Mouse (Mus musculus): Measurements from ENCODE around the gene Olfr798.

The Olfr798 gene

GRCm38 (mm10) chr10:129627834-129628233, at the start of gene Olfr798:
Gene Olfr798, minus strand, starts transcription at chr10:129627934.
- no peak for DNase-seq (ENCODE audit: extremely low read depth, insufficient read length, low spot score)

GRCm38 (mm10) chr10:129673765-129674164, 46.0 kb upstream of the Olfr798 start, which contains the start of gene Olfr801:
Gene Olfr801, minus strand, starts transcription at chr10:129673865.
- no peak for DNase-seq (ENCODE audit: extremely low read depth, insufficient read length, low spot score)

GRCm38 (mm10) chr10:129657394-129657793, 29.7 kb upstream of the Olfr798 start, which contains the start of gene Olfr800:
Gene Olfr800, plus strand, starts transcription at chr10:129657694.
- DNase-seq (ENCODE audit: extremely low read depth, insufficient read length, low spot score), result no peak

GRCm38 (mm10) chr10:129651763-129652162, 24.0 kb upstream of the Olfr798 start:
- no peak for DNase-seq (ENCODE audit: extremely low read depth, insufficient read length, low spot score)

GRCm38 (mm10) chr10:129637184-129637583, 9.4 kb upstream of the Olfr798 start, which contains the start of gene Olfr799:
Gene Olfr799, plus strand, starts transcription at chr10:129637484.
- DNase-seq (ENCODE audit: extremely low read depth, insufficient read length, low spot score), result no peak

GRCm38 (mm10) chr10:129623251-129623650, 4.5 kb downstream of the Olfr798 start:
- DNase-seq (ENCODE audit: extremely low read depth, insufficient read length, low spot score), result no peak

- DNase-seq (ENCODE audit: extremely low read depth, insufficient read length, low spot score), result no peak
These were observed 6.0 kb downstream of the Olfr798 start for GRCm38 (mm10) chr10:129621724-129622123.

- DNase-seq (ENCODE audit: extremely low read depth, insufficient read length, low spot score), result no peak
These were observed 15.3 kb downstream of the Olfr798 start, which contains the start of gene Olfr796 for GRCm38 (mm10) chr10:129612470-129612869. Gene Olfr796, minus strand, starts transcription at chr10:129612570.

GRCm38 (mm10) chr10:129577066-129577465, 50.7 kb downstream of the Olfr798 start:
- DNase-seq (ENCODE audit: extremely low read depth, insufficient read length, low spot score), result no peak
